Mouse (Mus musculus) layer of hippocampus, adult 9-11 months (tissue): ENCODE data around the gene A430078G23Rik.

Experiments used
- DNase-seq: peaks from one replicate; pipeline ENCODE4 v3.0.0; 2022

Gene A430078G23Rik

GRCm38 (mm10) chr8:3414639-3415190 lies 61.5 kb downstream of the A430078G23Rik start:
- no peak for DNase-seq

GRCm38 (mm10) chr8:3415259-3415658 lies 62.0 kb downstream of the A430078G23Rik start:
- no peak for DNase-seq

GRCm38 (mm10) chr8:3415661-3416060 lies 62.4 kb downstream of the A430078G23Rik start:
- no peak for DNase-seq

- no peak for DNase-seq
Measured at GRCm38 (mm10) chr8:3416846-3417245, 63.6 kb downstream of the A430078G23Rik start.

GRCm38 (mm10) chr8:3417455-3417854 lies 64.2 kb downstream of the A430078G23Rik start:
- no peak for DNase-seq

- DNase-seq = no peak
Measured at GRCm38 (mm10) chr8:3418101-3418500, 64.9 kb downstream of the A430078G23Rik start.

GRCm38 (mm10) chr8:3420105-3420706 lies 67.0 kb downstream of the A430078G23Rik start:
- no peak for DNase-seq

- no peak for DNase-seq
Measured at GRCm38 (mm10) chr8:3421507-3421906, 68.3 kb downstream of the A430078G23Rik start.

GRCm38 (mm10) chr8:3425217-3425616 lies 72.0 kb downstream of the A430078G23Rik start:
- DNase-seq = no peak

GRCm38 (mm10) chr8:3426211-3426610 lies 73.0 kb downstream of the A430078G23Rik start:
- DNase-seq = no peak

GRCm38 (mm10) chr8:3428426-3428825 lies 75.2 kb downstream of the A430078G23Rik start:
- no peak for DNase-seq

- no peak for DNase-seq
Measured at GRCm38 (mm10) chr8:3429966-3430365, 76.8 kb downstream of the A430078G23Rik start.

GRCm38 (mm10) chr8:3431113-3431512 lies 77.9 kb downstream of the A430078G23Rik start:
- no peak for DNase-seq

- no peak for DNase-seq
Measured at GRCm38 (mm10) chr8:3436492-3436891, 83.3 kb downstream of the A430078G23Rik start.

GRCm38 (mm10) chr8:3439510-3439909 lies 86.3 kb downstream of the A430078G23Rik start:
- DNase-seq = no peak
